Mouse (Mus musculus) Patski (cell line): ENCODE results near the gene Egf. TPM values are rescaled to one million over a fixed set of nuclear protein-coding genes. Genes with fewer than 3 reads are reported as not detected.

Source experiments
- ATAC-seq: fragments of 100-300 bp; one replicate; pipeline ENCODE4 v1.8.0; 2021
- CTCF ChIA-PET: fragments of 350-600 bp; sonication (Branson Sonifier 250); formaldehyde crosslinking; loops from one replicate; lab custom pipeline; 2022; ENCODE audit warnings: inconsistent platforms; lab: Charles Lee
- POLR2A ChIA-PET: fragments of 350-600 bp; sonication (Branson Sonifier 250); formaldehyde crosslinking; loops from one replicate; lab custom pipeline; 2022; ENCODE audit warnings: antibody characterized with exemption, inconsistent platforms; lab: Charles Lee
- DNase-seq: peaks from one replicate; pipeline ENCODE4 v3.0.0-alpha.2; 2011; ENCODE audit warnings: low read depth, low spot score
- H3K27me3 ChIP-seq: fragments of 371-371 bp; one replicate; pipeline ENCODE4 v1.5.1; 2021
- CTCF ChIP-seq: fragments of 100-300 bp; IDR thresholded peaks from one replicate; pipeline ENCODE4 v1.5.1; 2021
- in situ Hi-C: fragments of 300-500 bp; cut with MboI; formaldehyde crosslinking; loops from 3 replicates; pipeline ENCODE4 v1.11.1; 2018; ENCODE audit warnings: low pct_unique_long_range_greater_than_20kb, mixed read lengths
- polyA plus RNA-seq: library from polyadenylated mRNA; unstranded; gene quantifications from one replicate; pipeline ENCODE4 v1.2.3, GENCODE M21; 2021

Gene Egf
- polyA plus RNA-seq, 1 experiment from 2014 or later, result 1.2 TPM

DNA sequence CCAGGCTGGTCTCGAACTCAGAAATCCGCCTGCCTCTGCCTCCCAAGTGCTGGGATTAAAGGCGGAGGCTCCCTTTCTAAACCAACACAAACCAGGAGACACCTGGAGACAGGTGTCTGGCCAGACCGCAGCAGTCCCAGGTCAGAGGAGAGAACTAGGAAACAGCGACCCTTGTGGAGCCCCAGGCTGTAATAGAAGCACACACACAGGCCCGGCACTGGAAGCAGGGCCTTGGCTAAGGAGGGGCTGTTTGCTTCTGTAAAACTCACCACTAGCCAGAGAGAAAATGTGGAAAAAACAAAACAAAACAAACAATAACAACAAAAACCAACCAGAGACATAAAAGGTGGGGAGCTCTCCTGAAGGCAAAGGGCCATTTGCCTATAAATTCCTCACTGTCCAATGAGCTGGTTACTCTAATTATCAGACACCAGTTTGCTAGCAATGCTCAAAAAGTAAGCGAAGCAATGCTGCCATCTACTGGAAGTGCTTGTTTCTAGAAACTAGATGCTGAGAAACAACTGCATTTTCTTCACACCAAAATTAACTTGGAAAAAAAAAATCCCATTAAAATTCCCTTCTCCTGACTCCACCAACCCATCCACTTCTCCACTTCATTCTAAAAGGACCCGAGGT, 68.3 kb downstream of the Egf start:
- TF ChIP-seq CTCF, result peak; percentile 80
- ATAC-seq, result peak; percentile 68
- H3K27me3 ChIP-seq, result no peaks in the 10 kb centered on the region
- in situ Hi-C loops, result loop anchor here (5.0 to 10.0 kb wide), 3 partner anchors 265 to 1682 kb away; no protein-coding TSS in a partner anchor
- ChIA-PET CTCF (interaction anchor here (0.7 to 3.3 kb wide), 19 partner anchors 9 to 634 kb away, joined by 3 to 18 read pairs (median 3); no protein-coding TSS in a partner anchor), POLR2A (no interaction called here)
- peak; percentile 39 for DNase-seq

DNA sequence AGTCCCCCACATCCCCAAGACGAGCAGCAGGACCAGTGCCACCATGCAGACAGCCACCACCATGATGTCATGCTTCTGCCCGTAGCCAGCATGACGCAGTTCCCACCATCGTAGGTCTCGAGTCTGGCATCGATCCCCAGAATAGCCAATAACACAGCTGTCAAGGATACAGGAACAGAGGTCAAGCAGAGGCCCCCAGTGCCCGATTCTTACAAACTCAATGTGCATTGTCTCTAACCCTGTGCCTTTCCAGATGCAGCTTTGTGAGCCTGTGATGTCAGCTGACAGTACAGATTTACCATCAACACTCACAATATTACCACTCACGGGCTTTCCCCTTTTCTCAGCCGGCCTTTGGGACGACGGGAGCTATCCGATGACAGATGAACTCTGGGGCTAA, 68.9 kb downstream of the Egf start:
- DNase-seq, result no peak
- ChIA-PET CTCF (interaction anchor here (0.8 to 3.3 kb wide), 13 partner anchors 8 to 401 kb away, joined by 3 to 18 read pairs (median 3); no protein-coding TSS in a partner anchor), POLR2A (no interaction called here)
- in situ Hi-C loops, result loop anchor here (5.0 to 10.0 kb wide), 3 partner anchors 264 to 1681 kb away; no protein-coding TSS in a partner anchor
- ATAC-seq, result no peak
- no peaks in the 10 kb centered on the region for H3K27me3 ChIP-seq
- TF ChIP-seq CTCF, result no peak

DNA sequence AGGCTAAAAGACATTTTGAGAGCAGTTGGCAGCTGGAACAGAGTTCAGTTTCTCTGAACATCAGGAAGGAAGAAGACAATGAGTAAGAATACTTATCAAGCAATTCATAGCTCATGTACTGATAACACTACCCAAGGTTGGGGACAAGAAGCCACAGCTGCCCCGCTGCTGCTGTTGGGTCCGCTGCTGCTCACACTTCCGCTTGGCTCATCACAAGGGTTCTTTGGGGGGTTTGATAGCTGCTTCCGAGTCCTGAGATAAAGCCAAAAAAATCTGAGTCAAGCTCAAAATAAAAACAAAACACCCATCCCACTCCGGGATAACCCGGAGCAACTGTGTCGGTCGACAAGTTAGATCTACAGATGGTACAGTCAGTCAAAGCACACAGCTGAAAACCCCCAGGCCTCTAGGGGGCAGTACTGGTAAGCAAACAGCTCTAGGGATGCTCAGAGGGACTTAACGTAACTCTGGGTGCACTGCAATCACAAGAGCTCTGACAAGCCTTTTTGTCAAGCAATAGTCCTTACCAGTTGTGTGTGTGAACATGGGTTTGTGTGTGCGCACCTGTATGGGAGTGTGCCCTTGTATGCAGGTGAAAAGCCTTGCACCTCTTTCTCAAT, 71.9 kb downstream of the Egf start:
- CTCF ChIA-PET, result interaction anchor here (0.8 to 2.5 kb wide), 14 partner anchors 8 to 382 kb away, joined by 3 to 14 read pairs (median 4); no protein-coding TSS in a partner anchor
- ATAC-seq (no peak), DNase-seq (no peak)
- POLR2A ChIA-PET, result no interaction called here
- H3K27me3 ChIP-seq, result no peaks in the 10 kb centered on the region
- TF ChIP-seq CTCF, result peak; percentile 7
- in situ Hi-C loops, result loop anchor here (5.0 to 10.0 kb wide), 2 partner anchors 151 to 1678 kb away; partner anchors contain the start of gene Elovl6

DNA sequence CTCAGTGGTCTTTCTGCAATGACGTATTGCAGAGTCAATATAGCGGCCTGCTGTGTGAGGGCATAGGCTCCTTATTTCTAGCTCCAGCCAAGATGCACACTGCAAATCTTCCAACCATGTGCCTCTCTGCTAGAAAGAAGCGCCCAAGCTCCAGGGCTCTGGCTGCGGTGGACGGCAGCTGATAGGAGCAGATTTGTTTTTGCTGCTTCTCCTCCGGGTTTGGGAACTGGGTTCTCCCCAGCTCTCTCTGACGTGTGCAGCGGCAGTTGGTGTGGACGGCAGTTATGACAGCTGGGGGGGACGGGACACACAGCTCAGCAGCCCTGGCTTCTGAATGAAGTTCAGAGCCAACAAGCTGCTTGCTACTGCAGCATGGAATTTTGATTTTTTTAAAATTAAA, 72.7 kb downstream of the Egf start:
- CTCF ChIA-PET, result interaction anchor here (0.9 to 2.5 kb wide), 9 partner anchors 7 to 381 kb away, joined by 3 to 14 read pairs (median 4); no protein-coding TSS in a partner anchor
- in situ Hi-C loops, result loop anchor here (5.0 to 10.0 kb wide), 2 partner anchors 150 to 1678 kb away; partner anchors contain the start of gene Elovl6
- POLR2A ChIA-PET, result no interaction called here
- no peaks in the 10 kb centered on the region for H3K27me3 ChIP-seq
- no peak for TF ChIP-seq CTCF
- DNase-seq, result no peak
- ATAC-seq, result no peak

DNA sequence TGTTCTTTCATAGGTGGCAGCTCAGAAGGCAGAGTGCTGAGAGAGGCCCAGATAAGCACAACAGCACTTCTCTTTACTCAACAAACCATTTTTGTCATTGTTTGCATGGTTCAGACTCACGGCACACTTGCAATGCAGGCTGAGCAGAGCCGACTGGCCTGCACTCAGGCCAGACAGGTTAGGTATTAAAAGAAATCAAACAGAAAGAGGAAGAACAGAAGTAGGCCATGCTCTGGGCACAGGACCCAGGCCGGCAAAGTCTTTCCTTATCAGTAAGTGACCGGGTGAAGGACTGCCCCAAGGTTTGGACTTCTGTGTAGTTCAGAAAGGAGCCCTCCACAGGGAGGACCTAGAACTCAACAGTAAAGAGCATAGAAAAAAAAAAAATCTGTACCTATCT, 73.3 kb downstream of the Egf start:
- CTCF ChIA-PET, result interaction anchor here (1.3 to 2.5 kb wide), 4 partner anchors 12 to 380 kb away, joined by 3 to 14 read pairs (median 8); no protein-coding TSS in a partner anchor
- ATAC-seq (no peak), DNase-seq (no peak)
- POLR2A ChIA-PET, result no interaction called here
- in situ Hi-C loops, result loop anchor here (5.0 to 10.0 kb wide), 2 partner anchors 150 to 1677 kb away; partner anchors contain the start of gene Elovl6
- no peaks in the 10 kb centered on the region for H3K27me3 ChIP-seq
- TF ChIP-seq CTCF, result no peak

DNA sequence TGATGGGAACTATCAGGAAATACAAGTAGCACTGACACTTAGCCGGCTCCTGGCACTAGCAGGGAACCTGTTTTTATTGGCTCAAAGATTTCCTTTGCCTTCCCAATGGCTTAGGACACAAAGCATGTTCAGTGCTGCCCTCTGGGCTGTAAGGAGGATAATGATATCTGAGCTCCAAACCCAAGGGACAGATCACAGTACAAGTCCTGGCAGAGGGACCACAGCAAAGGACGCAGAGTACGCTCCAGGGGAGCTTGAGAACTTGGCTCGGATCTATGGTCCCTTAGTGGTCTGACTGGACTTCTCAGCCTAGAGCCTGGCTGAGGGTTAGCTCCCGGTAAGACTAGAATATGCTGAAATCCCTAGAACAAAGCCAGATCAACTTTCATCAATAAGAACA, 74.9 kb downstream of the Egf start:
- CTCF ChIA-PET, result interaction anchor here (1.2 to 2.1 kb wide), 4 partner anchors 13 to 363 kb away, joined by 3 to 4 read pairs (median 3); no protein-coding TSS in a partner anchor
- DNase-seq (no peak), ATAC-seq (no peak)
- POLR2A ChIA-PET, result interaction anchor here (1.6 kb wide), 1 partner anchor 17 kb away, joined by 4 read pairs; no protein-coding TSS in a partner anchor
- in situ Hi-C loops, result loop anchor here (5.0 to 10.0 kb wide), 2 partner anchors 148 to 1675 kb away; partner anchors contain the start of gene Elovl6
- no peaks in the 10 kb centered on the region for H3K27me3 ChIP-seq
- no peak for TF ChIP-seq CTCF

DNA sequence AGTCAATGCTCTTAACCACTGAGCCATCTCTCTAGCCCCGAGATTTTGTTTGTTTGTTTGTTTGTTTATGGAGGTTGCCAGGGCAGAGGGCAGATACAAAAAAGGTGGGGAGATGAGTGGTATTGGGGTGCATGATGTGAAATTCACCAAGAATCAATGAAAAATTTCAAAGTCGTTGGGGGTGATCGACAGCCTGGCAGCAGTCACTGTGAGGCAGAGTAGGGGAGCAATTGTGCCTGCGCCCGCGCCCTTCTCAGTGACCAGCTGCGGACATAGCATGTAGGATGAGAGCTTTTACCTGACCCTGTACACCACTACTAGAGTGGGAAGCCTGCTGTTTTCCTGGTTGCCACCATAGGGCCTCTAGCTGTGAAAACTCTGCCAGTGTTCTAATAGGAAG, 79.2 kb downstream of the Egf start:
- DNase-seq (no peak), ATAC-seq (no peak)
- POLR2A ChIA-PET, result no interaction called here
- CTCF ChIA-PET, result no interaction called here
- no peak for TF ChIP-seq CTCF
- in situ Hi-C loops, result no loop called here
- no peaks in the 10 kb centered on the region for H3K27me3 ChIP-seq

DNA sequence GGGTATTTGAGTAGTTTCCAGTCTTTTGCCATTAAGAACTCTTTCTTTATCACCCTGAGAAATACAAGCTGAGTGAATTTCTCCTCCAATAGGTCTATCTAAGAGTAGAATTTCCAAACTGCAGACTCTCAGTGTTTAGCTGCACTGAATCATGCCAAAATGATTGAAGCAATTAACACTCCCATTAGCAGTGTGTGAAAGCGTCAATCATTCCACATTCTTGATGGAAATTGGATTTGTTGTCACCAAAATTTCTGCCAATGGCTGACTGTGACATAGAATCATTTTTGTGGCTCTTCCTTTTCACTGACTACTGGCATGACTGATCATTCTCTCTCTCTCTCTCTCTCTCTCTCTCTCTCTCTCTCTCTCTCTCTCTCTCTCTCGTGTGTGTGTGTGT, 91.2 kb downstream of the Egf start:
- no peak for TF ChIP-seq CTCF
- H3K27me3 ChIP-seq, result no peaks in the 10 kb centered on the region
- CTCF ChIA-PET, result interaction anchor here (0.7 kb wide), 1 partner anchor 21 kb away, joined by 3 read pairs; no protein-coding TSS in a partner anchor
- POLR2A ChIA-PET, result interaction anchor here (1.3 kb wide), 1 partner anchor 16 kb away, joined by 4 read pairs; no protein-coding TSS in a partner anchor
- ATAC-seq (no peak), DNase-seq (no peak)
- in situ Hi-C loops, result no loop called here

DNA sequence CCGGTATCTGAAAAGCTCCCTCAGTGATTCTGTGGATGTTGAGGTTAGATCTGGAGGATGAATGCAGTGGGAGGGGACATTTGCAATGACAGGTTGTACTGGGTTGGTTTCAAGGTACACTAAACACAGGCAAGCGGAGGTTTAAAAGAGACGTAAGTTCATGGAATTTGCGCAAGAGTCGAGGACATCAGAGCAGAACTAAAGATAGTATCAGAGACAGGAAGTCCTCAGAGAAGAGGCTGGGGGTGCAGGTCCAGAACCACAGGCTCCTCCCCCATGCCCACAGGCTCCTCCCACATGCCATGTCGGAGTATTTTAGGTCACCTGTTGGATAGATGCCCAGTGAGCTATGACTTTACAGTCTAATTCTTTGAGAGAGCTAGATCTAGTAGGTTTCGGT, 96.3 kb downstream of the Egf start:
- H3K27me3 ChIP-seq, result no peaks in the 10 kb centered on the region
- in situ Hi-C loops, result no loop called here
- ATAC-seq (no peak), DNase-seq (no peak)
- no peak for TF ChIP-seq CTCF
- POLR2A ChIA-PET, result no interaction called here
- CTCF ChIA-PET, result interaction anchor here (1.1 to 1.5 kb wide), 2 partner anchors 16 to 25 kb away, joined by 3 to 4 read pairs; no protein-coding TSS in a partner anchor

DNA sequence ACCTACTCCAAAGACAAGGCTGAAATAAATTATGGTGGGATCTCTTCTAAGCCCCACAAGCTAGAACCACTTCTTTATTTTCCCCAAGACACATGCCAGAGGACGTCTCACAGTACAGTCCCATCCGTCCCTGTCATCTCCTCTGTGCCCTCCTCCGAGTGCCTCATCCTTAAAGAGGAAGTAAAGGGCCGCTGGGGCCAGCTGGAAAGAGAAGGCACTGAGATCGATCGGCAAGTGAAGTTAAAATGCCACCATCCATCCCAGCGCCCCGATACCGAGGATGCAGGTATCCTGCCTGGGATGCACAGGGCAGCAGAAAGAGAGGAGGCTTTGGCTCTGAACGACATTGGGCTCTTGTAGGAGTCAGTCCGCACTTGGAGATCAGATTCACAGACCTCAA, 97.3 kb downstream of the Egf start:
- in situ Hi-C loops, result no loop called here
- no peak for TF ChIP-seq CTCF
- ChIA-PET POLR2A (no interaction called here), CTCF (interaction anchor here (1.2 to 2.0 kb wide), 4 partner anchors 10 to 26 kb away, joined by 3 to 8 read pairs (median 6); no protein-coding TSS in a partner anchor)
- DNase-seq (no peak), ATAC-seq (no peak)
- H3K27me3 ChIP-seq, result no peaks in the 10 kb centered on the region
